Mouse (Mus musculus) small intestine, adult 2 months (tissue): Measurements from ENCODE around the gene Capn8. TPM values are rescaled to one million over a fixed set of nuclear protein-coding genes. Genes with fewer than 3 reads are reported as not detected.
"Not testable (repeated sequence)": the region's sequence is repeated elsewhere in the genome, so short reads cannot be mapped to it uniquely, and the experiment has no call there.

Source experiments
- H3K27ac ChIP-seq: fragments of 200-500 bp; 2 replicates; pipeline ENCODE4 v1.5.1; 2012; ENCODE audit warnings: low read depth, low read length, control low read depth, inconsistent platforms; ENCODE audit not compliant: insufficient read depth
- H3K27me3 ChIP-seq: fragments of 200-500 bp; 2 replicates; pipeline ENCODE4 v1.6.1; 2012; ENCODE audit warnings: mild to moderate bottlenecking, moderate library complexity, low read length, inconsistent platforms; ENCODE audit not compliant: control insufficient read depth, insufficient read depth
- H3K36me3 ChIP-seq: fragments of 200-500 bp; 2 replicates; pipeline ENCODE4 v1.6.1; 2012; ENCODE audit warnings: mild to moderate bottlenecking, low read length, control low read depth, inconsistent platforms; ENCODE audit not compliant: control insufficient read depth, insufficient read depth
- H3K4me1 ChIP-seq: fragments of 200-500 bp; 2 replicates; pipeline ENCODE4 v1.6.1; 2012; ENCODE audit warnings: low read length, inconsistent platforms, mixed read lengths; ENCODE audit not compliant: control insufficient read depth, insufficient read depth, insufficient read length
- H3K4me3 ChIP-seq: fragments of 200-500 bp; 2 replicates; pipeline ENCODE4 v1.5.1; 2012; ENCODE audit warnings: low read depth, mild to moderate bottlenecking, control low read depth, inconsistent platforms, low read length, moderate library complexity
- CTCF ChIP-seq: fragments of 200-500 bp; IDR thresholded peaks from 2 replicates; pipeline ENCODE4 v1.5.1; 2012; ENCODE audit warnings: low read depth, mild to moderate bottlenecking, control low read depth, inconsistent platforms, low read length, moderate library complexity, mixed read lengths; ENCODE audit not compliant: insufficient replicate concordance, insufficient read length; ENCODE audit errors: extremely low read depth
- POLR2A ChIP-seq: fragments of 200-500 bp; IDR thresholded peaks from 2 replicates; pipeline ENCODE4 v1.6.1; 2012; ENCODE audit warnings: low read depth, mild to moderate bottlenecking, control low read depth, inconsistent platforms, low read length, moderate library complexity
- WGBS: fragments of 180-500 bp; shearing (Covaris S2); methylation state at CpG from one replicate; pipeline ENCODE4 v1.1.7; 2018; 5-methylcytosine and 5-hydroxymethylcytosine counted together
- polyA plus RNA-seq: library from polyadenylated mRNA; depleted of rRNA; stranded (reverse); fragments of >200 nt; gene quantifications from 2 replicates; pipeline ENCODE4 v1.2.3, GENCODE M21; 2012

Capn8 gene
- polyA plus RNA-seq, 1 experiment = 2.4 TPM

DNA sequence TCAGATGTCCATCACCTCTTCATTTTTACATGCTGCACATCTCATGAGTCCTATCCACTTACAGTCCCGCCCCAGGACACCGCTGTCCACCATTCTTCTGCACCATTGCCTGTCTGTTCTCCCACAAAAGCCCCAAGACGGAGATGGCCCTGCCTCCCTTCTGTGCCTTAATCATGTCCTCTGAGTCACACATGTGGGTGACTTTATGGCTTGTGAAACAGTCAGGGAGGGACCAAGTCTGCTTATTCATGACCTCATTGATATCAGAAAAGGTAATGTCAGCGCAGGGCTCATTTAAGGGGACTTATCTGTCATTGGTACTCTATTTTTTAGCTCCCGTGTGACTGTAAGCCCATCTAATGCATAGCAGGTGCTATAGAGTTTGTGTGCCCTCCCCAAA is 74.6 kb downstream of the Capn8 start:
- WGBS = 71% methylated on average over 5 of the region's 5 CpGs
- no peaks in the 10 kb centered on the region for H3K27me3 ChIP-seq

DNA sequence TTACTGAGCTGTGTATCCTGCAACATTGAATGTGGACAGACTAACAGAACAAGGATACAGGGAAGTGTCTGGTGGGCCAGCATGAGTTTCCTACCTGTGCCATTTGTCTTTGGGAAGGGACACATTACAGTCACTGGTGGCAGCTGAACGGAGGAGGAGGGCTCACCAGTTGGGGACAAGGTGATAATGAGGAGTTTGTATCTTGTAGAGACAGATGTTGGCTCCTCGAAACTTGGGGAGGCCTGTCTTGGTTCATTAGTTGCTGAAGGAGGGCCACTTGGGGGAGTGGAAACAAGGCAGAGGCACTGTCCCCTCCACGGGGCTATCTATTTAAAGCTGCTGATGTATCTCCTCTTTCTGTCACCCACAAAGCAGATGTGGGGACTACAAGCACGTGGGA is 75.3 kb downstream of the Capn8 start:
- WGBS = 69% methylated on average over 4 of the region's 4 CpGs
- Histone ChIP-seq H3K27ac (no peak overlapping the region), H3K4me3 (no peak overlapping the region), H3K36me3 (no peaks in the 10 kb centered on the region), H3K4me1 (no peaks in the 10 kb centered on the region), H3K27me3 (no peaks in the 10 kb centered on the region)
- no peak for TF ChIP-seq CTCF
- no peak for TF ChIP-seq POLR2A

More for the DNA sequence above, 74.6 kb downstream of the Capn8 start:
- no peak overlapping the region for H3K27ac ChIP-seq
- H3K4me1 ChIP-seq = no peaks in the 10 kb centered on the region
- TF ChIP-seq CTCF (no peak), POLR2A (no peak)
- no peak overlapping the region for H3K4me3 ChIP-seq
- H3K36me3 ChIP-seq = no peaks in the 10 kb centered on the region

DNA sequence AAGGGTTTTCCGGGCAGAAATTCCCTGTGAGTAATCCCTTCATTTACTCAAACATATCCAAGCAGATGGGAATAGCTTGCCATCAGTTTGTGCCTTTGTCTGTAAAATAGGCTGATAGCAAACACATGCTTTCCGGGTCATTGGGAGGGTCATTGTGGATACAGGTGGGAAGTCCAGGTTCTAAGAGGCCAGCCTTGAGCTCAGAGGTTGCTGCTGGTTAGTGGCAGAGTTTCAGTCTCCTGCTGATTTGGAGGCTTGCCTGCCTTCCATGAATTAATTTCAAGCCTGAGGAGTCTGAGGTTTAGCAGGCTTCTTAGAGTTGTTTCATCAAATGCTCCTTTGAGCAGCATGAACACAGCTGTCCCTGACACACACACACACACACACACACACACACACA is 78.0 kb downstream of the Capn8 start:
- Histone ChIP-seq H3K4me3 (no peak overlapping the region), H3K27ac (no peak overlapping the region), H3K27me3 (no peaks in the 10 kb centered on the region), H3K36me3 (no peaks in the 10 kb centered on the region), H3K4me1 (no peaks in the 10 kb centered on the region)
- TF ChIP-seq CTCF (no peak), POLR2A (no peak)
- 57% methylated on average over 2 of the region's 2 CpGs for WGBS

DNA sequence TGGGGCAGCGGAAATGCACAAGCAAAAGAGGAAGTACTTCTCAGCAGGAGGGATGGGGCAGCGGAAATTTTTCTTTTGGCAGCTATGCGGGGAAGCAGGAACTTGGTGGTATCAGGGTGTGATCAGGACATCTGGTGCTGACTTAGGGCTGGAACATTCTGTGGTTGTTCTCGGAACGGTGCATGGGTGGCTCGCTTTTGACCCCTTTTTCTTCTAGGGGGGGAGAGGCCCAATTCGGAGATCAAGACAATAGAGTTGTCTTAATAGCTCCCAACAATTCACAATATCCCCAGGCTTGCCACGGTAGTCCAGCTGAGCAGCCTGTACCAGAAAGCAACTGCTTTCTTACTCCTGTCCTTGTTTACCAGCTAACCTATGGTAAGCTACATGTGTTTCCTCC is 79.6 kb downstream of the Capn8 start:
- not testable (repeated sequence) for H3K4me3 ChIP-seq, H3K36me3 ChIP-seq, H3K27ac ChIP-seq, H3K4me1 ChIP-seq, H3K27me3 ChIP-seq
- WGBS = 90% methylated on average over 8 of the region's 8 CpGs

DNA sequence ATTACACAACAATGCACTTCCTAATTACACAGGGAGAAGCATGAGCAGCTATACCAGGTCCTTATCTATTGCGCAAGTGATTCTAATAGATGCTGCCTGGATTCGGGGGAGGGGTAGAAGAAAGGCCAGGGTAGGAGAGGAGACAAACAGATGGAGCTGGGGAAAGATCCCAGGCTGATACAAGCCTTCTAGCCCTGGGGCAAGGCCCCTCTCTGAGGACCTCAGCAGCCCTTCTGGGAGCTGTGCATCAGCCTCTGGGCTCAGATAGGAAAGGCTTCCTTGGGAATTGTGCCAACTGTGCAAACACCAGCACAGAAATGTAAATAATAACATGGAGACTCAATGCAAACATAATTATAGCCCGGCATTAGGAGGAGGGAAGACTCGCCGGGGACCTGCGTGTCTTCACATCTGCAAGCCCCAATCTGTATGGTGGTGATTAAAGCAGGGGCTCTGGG is 80.4 kb downstream of the Capn8 start:
- 21% methylated on average over 6 of the region's 6 CpGs for WGBS

DNA sequence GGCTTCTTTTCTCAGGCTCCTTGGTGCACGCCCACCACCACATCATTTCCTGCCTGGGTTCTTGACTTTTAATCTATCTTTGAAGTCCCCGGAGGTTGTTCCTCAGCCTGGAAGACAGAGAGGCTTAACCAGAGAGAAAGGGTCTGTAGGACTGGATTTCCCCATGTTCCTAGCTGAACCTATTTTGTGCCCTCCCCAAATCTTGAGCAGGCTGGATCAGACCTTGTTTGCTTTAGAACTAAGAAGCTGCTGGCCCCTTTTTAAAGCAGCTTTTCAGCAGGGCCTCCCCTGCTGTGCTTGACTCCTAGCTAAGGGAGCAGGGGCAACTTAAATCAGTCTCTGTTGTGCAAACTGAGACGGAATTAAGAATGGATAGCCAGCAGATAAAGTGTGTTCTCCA is 82.0 kb downstream of the Capn8 start:
- Histone ChIP-seq H3K27ac (no peak overlapping the region), H3K4me1 (no peaks in the 10 kb centered on the region), H3K27me3 (no peaks in the 10 kb centered on the region), H3K4me3 (no peak overlapping the region), H3K36me3 (no peaks in the 10 kb centered on the region)
- TF ChIP-seq CTCF = no peak
- TF ChIP-seq POLR2A = no peak
- WGBS = 75% methylated on average over 3 of the region's 3 CpGs

More for the DNA sequence above, 80.4 kb downstream of the Capn8 start:
- Histone ChIP-seq H3K36me3 (no peaks in the 10 kb centered on the region), H3K4me1 (no peaks in the 10 kb centered on the region), H3K27me3 (no peaks in the 10 kb centered on the region), H3K4me3 (no peak overlapping the region), H3K27ac (no peak overlapping the region)
- TF ChIP-seq CTCF (no peak), POLR2A (no peak)

DNA sequence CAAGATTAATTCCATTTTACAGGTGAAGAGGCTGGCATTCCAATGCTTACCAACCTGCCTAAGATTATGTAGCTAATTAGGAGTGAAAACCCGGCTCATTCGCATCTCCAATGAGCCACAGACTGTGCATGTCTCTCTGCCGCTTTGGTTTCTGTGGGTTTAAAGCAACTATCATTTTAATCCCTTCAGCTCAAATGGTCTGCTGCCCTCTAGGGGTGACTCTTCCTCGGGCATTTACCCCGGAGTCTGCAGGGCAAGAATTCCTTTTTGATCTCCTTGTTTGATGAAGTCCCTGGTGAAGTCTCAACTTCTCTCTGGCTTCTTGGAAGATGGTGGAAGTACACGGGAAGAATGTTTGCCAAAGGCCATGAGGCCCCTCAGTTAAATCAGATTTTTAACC is 93.0 kb downstream of the Capn8 start:
- Histone ChIP-seq H3K36me3 (no peaks in the 10 kb centered on the region), H3K4me1 (no peaks in the 10 kb centered on the region), H3K4me3 (no peak overlapping the region), H3K27me3 (no peaks in the 10 kb centered on the region), H3K27ac (no peak overlapping the region)
- WGBS = 17% methylated on average over 6 of the region's 6 CpGs
- TF ChIP-seq POLR2A = no peak
- TF ChIP-seq CTCF = peak; percentile 65; the same call in 1 of the 2 replicates

- H3K36me3 ChIP-seq = no peaks in the 10 kb centered on the region
- WGBS = 39% methylated on average over 7 of the region's 7 CpGs
- no peaks in the 10 kb centered on the region for H3K4me1 ChIP-seq
- no peak overlapping the region for H3K27ac ChIP-seq
- H3K27me3 ChIP-seq = no peaks in the 10 kb centered on the region
- TF ChIP-seq POLR2A (no peak), CTCF (no peak)
- no peak overlapping the region for H3K4me3 ChIP-seq
These were observed 95.6 kb downstream of the Capn8 start for GRCm38 (mm10) chr1:182660365-182660764.
